Mouse (Mus musculus) spleen, adult 2 months (tissue): Measurements from ENCODE around the gene Txlna. TPM values are rescaled to one million over a fixed set of nuclear protein-coding genes. Genes with fewer than 3 reads are reported as not detected.

Experiments
- DNase-seq, 2 experiments: peaks; one replicate each; pipeline versions ENCODE4 v3.0.0 to v3.0.0-alpha.2; 2012 to 2021; ENCODE audit warnings: low spot score in 2 of 2, low read depth in 1 of 2
- H3K27ac ChIP-seq: fragments of 200-500 bp; 2 replicates; pipeline ENCODE4 v1.5.1; 2012; ENCODE audit warnings: low read length, inconsistent platforms; ENCODE audit not compliant: insufficient read depth
- H3K27me3 ChIP-seq: fragments of 200-500 bp; 2 replicates; pipeline ENCODE4 v1.6.1; 2012; ENCODE audit warnings: mild to moderate bottlenecking, moderate library complexity, low read length, inconsistent platforms; ENCODE audit not compliant: control insufficient read depth, insufficient read depth
- H3K36me3 ChIP-seq: fragments of 200-500 bp; 2 replicates; pipeline ENCODE4 v1.6.1; 2012; ENCODE audit warnings: mild to moderate bottlenecking, low read length, inconsistent platforms; ENCODE audit not compliant: control insufficient read depth, insufficient read depth
- H3K4me1 ChIP-seq: fragments of 200-500 bp; 2 replicates; pipeline ENCODE4 v1.6.1; 2011; ENCODE audit warnings: inconsistent platforms; ENCODE audit not compliant: control insufficient read depth, insufficient read depth, insufficient read length
- H3K4me3 ChIP-seq: fragments of 200-500 bp; 2 replicates; pipeline ENCODE4 v1.5.1; 2011; ENCODE audit warnings: mild to moderate bottlenecking, inconsistent platforms; ENCODE audit not compliant: insufficient read depth, insufficient read length; ENCODE audit errors: extremely low read depth
- CTCF ChIP-seq: fragments of 200-500 bp; IDR thresholded peaks from 2 replicates; pipeline ENCODE4 v1.5.1; 2011; ENCODE audit warnings: mild to moderate bottlenecking, inconsistent platforms; ENCODE audit not compliant: insufficient read depth, insufficient read length, insufficient replicate concordance; ENCODE audit errors: extremely low read depth
- POLR2A ChIP-seq: fragments of 200-500 bp; IDR thresholded peaks from 2 replicates; pipeline ENCODE4 v1.6.1; 2011; ENCODE audit warnings: low read depth, low read length, inconsistent platforms
- WGBS: fragments of 180-500 bp; shearing (Covaris S2); methylation state at CpG from one replicate; pipeline ENCODE4 v1.1.7; 2018; 5-methylcytosine and 5-hydroxymethylcytosine counted together
- polyA plus RNA-seq: library from polyadenylated mRNA; depleted of rRNA; stranded (reverse); fragments of >200 nt; gene quantifications from 2 replicates; pipeline ENCODE4 v1.2.3, GENCODE M21; 2012

The Txlna gene
- polyA plus RNA-seq, 1 experiment = 20.1 TPM

- TF ChIP-seq POLR2A = peak; percentile 56
- no peak for TF ChIP-seq CTCF
- DNase-seq = peak; percentile 68 to 80
- WGBS = under 1% methylated on average over 74 of the region's 74 CpGs
- peaks cover 3% of the 10 kb centered on the region; the same call in 1 of the 2 replicates for H3K4me1 ChIP-seq
- H3K4me3 ChIP-seq = peak within 1 kb of the TSS; percentile 94
- peak within 1 kb of the TSS; percentile 60 for H3K27ac ChIP-seq
- no peaks in the 10 kb centered on the region for H3K27me3 ChIP-seq
- peaks cover 10% of the 10 kb centered on the region for H3K36me3 ChIP-seq
These were observed 40.4 kb downstream of the Txlna start, which contains the start of the genes Eif3i and Tmem234 for GRCm38 (mm10) chr4:129600233-129601158. Gene Eif3i, minus strand, starts transcription at chr4:129600648. Gene Tmem234, plus strand, starts transcription at chr4:129600668.

GRCm38 (mm10) chr4:129588865-129589264 lies 52.0 kb downstream of the Txlna start:
- TF ChIP-seq POLR2A = no peak
- TF ChIP-seq CTCF = no peak
- no peak overlapping the region for H3K27ac ChIP-seq
- no peaks in the 10 kb centered on the region; the same call in 1 of the 2 replicates for H3K4me1 ChIP-seq
- WGBS = 64% methylated on average over 4 of the region's 4 CpGs
- H3K4me3 ChIP-seq = no peak overlapping the region
- DNase-seq = no peak
- H3K27me3 ChIP-seq = no peaks in the 10 kb centered on the region
- H3K36me3 ChIP-seq = peaks cover 21% of the 10 kb centered on the region

GRCm38 (mm10) chr4:129586943-129587342 lies 53.9 kb downstream of the Txlna start:
- Histone ChIP-seq H3K36me3 (peaks cover 7% of the 10 kb centered on the region), H3K27me3 (no peaks in the 10 kb centered on the region), H3K4me1 (no peaks in the 10 kb centered on the region; the same call in 1 of the 2 replicates), H3K4me3 (no peak overlapping the region), H3K27ac (no peak overlapping the region)
- WGBS = 77% methylated on average over 1 of the region's 1 CpGs
- DNase-seq = no peak
- TF ChIP-seq CTCF (no peak), POLR2A (no peak)

GRCm38 (mm10) chr4:129585773-129586172 lies 55.1 kb downstream of the Txlna start:
- WGBS = 90% methylated on average over 9 of the region's 9 CpGs
- TF ChIP-seq POLR2A = no peak
- TF ChIP-seq CTCF = no peak
- Histone ChIP-seq H3K4me3 (no peak overlapping the region; the same call in 1 of the 2 replicates), H3K4me1 (no peaks in the 10 kb centered on the region; the same call in 1 of the 2 replicates), H3K36me3 (no peaks in the 10 kb centered on the region), H3K27ac (peak overlapping the region; percentile 8; the same call in 1 of the 2 replicates), H3K27me3 (no peaks in the 10 kb centered on the region)
- DNase-seq = no peak

- peak; percentile 68 to 87 for DNase-seq
- WGBS = 2% methylated on average over 36 of the region's 36 CpGs
- peaks cover 3% of the 10 kb centered on the region; the same call in 1 of the 2 replicates for H3K4me1 ChIP-seq
These were observed 55.8 kb downstream of the Txlna start for GRCm38 (mm10) chr4:129584884-129585608.

GRCm38 (mm10) chr4:129584370-129584769 lies 56.5 kb downstream of the Txlna start:
- Histone ChIP-seq H3K27ac (peak overlapping the region; percentile 97), H3K36me3 (no peaks in the 10 kb centered on the region), H3K4me3 (peak overlapping the region; percentile 89; the same call in 1 of the 2 replicates), H3K4me1 (peaks cover 5% of the 10 kb centered on the region; the same call in 1 of the 2 replicates), H3K27me3 (no peaks in the 10 kb centered on the region)
- whole genome bisulfite sequencing = 38% methylated on average over 1 of the region's 1 CpGs
- TF ChIP-seq CTCF (no peak), POLR2A (no peak)
- DNase-seq = peak in 1 of 2 experiments; percentile 31

More at GRCm38 (mm10) chr4:129584884-129585608, 55.8 kb downstream of the Txlna start:
- no peak; the same call in none of the 2 replicates for TF ChIP-seq POLR2A
- peak; percentile 85 for TF ChIP-seq CTCF
- Histone ChIP-seq H3K36me3 (no peaks in the 10 kb centered on the region), H3K4me3 (peak overlapping the region; percentile 89), H3K27me3 (no peaks in the 10 kb centered on the region), H3K27ac (peak overlapping the region; percentile 97)
